Mouse (Mus musculus) CH12.LX (cell line): ENCODE measurements around the gene Wfdc6a. TPM values are rescaled to one million over a fixed set of nuclear protein-coding genes. Genes with fewer than 3 reads are reported as not detected.

ENCODE experiments used
- DNase-seq: peaks from one replicate; pipeline ENCODE4 v3.0.0-alpha.2; 2013; ENCODE audit errors: extremely low read depth
- H3K27ac ChIP-seq: 2 replicates; pipeline ENCODE4 v1.5.1; 2012; ENCODE audit warnings: low read depth, mild to moderate bottlenecking, control low read depth, moderate library complexity; ENCODE audit not compliant: insufficient read depth
- H3K27me3 ChIP-seq: replicated peaks from 2 replicates; pipeline ENCODE3; 2012; ENCODE audit warnings: inconsistent platforms
- H3K36me3 ChIP-seq, 2 experiments: replicated peaks in 1 of 2; 2 replicates each; pipeline versions ENCODE3 to v1.6.1; 2012; ENCODE audit warnings: inconsistent platforms in 1 of 2, low read length in 1 of 2, mild to moderate bottlenecking in 1 of 2, mixed read lengths in 1 of 2, moderate library complexity in 1 of 2; ENCODE audit not compliant: control insufficient read depth in 1 of 2, insufficient read depth in 1 of 2
- H3K4me1 ChIP-seq, 2 experiments: 2 replicates each; pipeline ENCODE4 v1.6.1; 2012; ENCODE audit warnings: inconsistent platforms in 1 of 2, moderate library complexity in 1 of 2; ENCODE audit not compliant: insufficient read depth in 2 of 2, control insufficient read depth in 1 of 2
- H3K4me2 ChIP-seq: 2 replicates; pipeline ENCODE4 v1.6.1; 2012; ENCODE audit warnings: low read depth, mild to moderate bottlenecking, control low read depth; ENCODE audit not compliant: poor library complexity, insufficient read depth, severe bottlenecking
- H3K4me3 ChIP-seq, 3 experiments: fragments of 150-350 bp in 1 of 3; sonication (generic) in 1 of 3; replicated peaks in 1 of 3; 2 replicates each; pipeline versions ENCODE3 to v1.5.1; 2011 to 2012; ENCODE audit warnings: low read depth in 2 of 3, low read length in 2 of 3, mild to moderate bottlenecking in 2 of 3, moderate library complexity in 2 of 3, control low read depth in 1 of 3, improper control_type of control experiment in 1 of 3, inconsistent platforms in 1 of 3, mixed read lengths in 1 of 3; ENCODE audit not compliant: poor library complexity in 1 of 3
- H3K79me2 ChIP-seq: replicated peaks from 2 replicates; pipeline ENCODE4 v1.6.1; 2012; ENCODE audit warnings: mild to moderate bottlenecking, moderate library complexity; ENCODE audit not compliant: control insufficient read depth, poor library complexity, insufficient read depth, severe bottlenecking; ENCODE audit errors: extremely low read depth
- H3K9ac ChIP-seq: 2 replicates; pipeline ENCODE4 v1.6.1; 2012; ENCODE audit warnings: low read depth, mild to moderate bottlenecking, control low read depth, moderate library complexity; ENCODE audit not compliant: insufficient read depth
- H3K9me3 ChIP-seq: replicated peaks from 2 replicates; pipeline ENCODE3; 2012; ENCODE audit warnings: low read length, inconsistent platforms, mixed read lengths
- CHD1 ChIP-seq: IDR thresholded peaks from 2 replicates; pipeline ENCODE4 v1.6.1; 2012; ENCODE audit warnings: low read depth, low read length, improper control_type of control experiment, inconsistent platforms
- CTCF ChIP-seq, 2 experiments: IDR thresholded peaks in 1 of 2; conservative IDR thresholded peaks in 1 of 2; 2 replicates each; pipeline ENCODE4 v1.5.1; 2011 to 2012; ENCODE audit warnings: low read depth in 2 of 2, low read length in 2 of 2, improper control_type of control experiment in 1 of 2, inconsistent platforms in 1 of 2, mild to moderate bottlenecking in 1 of 2, moderate library complexity in 1 of 2
- E2F4 ChIP-seq: IDR thresholded peaks from 2 replicates; pipeline ENCODE4 v1.6.1; 2011; ENCODE audit warnings: low read depth, low read length, improper control_type of control experiment; ENCODE audit not compliant: insufficient replicate concordance
- GABPA ChIP-seq: IDR thresholded peaks from 2 replicates; pipeline ENCODE4 v1.6.1; 2012; ENCODE audit warnings: low read depth, low read length, improper control_type of control experiment, inconsistent platforms; ENCODE audit not compliant: insufficient replicate concordance
- HCFC1 ChIP-seq: IDR thresholded peaks from 2 replicates; pipeline ENCODE4 v1.6.1; 2012; ENCODE audit warnings: low read depth, mild to moderate bottlenecking, inconsistent platforms, low read length, improper control_type of control experiment
- IRF4 ChIP-seq: IDR thresholded peaks from 2 replicates; pipeline ENCODE4 v1.6.1; 2014; ENCODE audit warnings: low read depth, mild to moderate bottlenecking, inconsistent platforms, low read length, improper control_type of control experiment
- JUN ChIP-seq: IDR thresholded peaks from 2 replicates; pipeline ENCODE4 v1.6.1; 2011; ENCODE audit warnings: low read depth, mild to moderate bottlenecking, low read length, improper control_type of control experiment, moderate library complexity; ENCODE audit not compliant: insufficient read depth
- JUND ChIP-seq: conservative IDR thresholded peaks from 2 replicates; pipeline ENCODE4 v1.6.1; 2011; ENCODE audit warnings: low read depth, low read length, improper control_type of control experiment
- KAT2A ChIP-seq: IDR thresholded peaks from 2 replicates; pipeline ENCODE4 v1.6.1; 2012; ENCODE audit warnings: low read length, improper control_type of control experiment, inconsistent platforms; ENCODE audit not compliant: insufficient replicate concordance
- MAFK ChIP-seq: IDR thresholded peaks from 2 replicates; pipeline ENCODE4 v1.6.1; 2011; ENCODE audit warnings: low read length, improper control_type of control experiment; ENCODE audit not compliant: insufficient replicate concordance
- MAX ChIP-seq: IDR thresholded peaks from 2 replicates; pipeline ENCODE4 v1.6.1; 2011; ENCODE audit warnings: low read length, improper control_type of control experiment
- MYC ChIP-seq: IDR thresholded peaks from 2 replicates; pipeline ENCODE4 v1.6.1; 2011; ENCODE audit warnings: low read depth, mild to moderate bottlenecking, improper control_type of control experiment, low read length
- NELFE ChIP-seq: IDR thresholded peaks from 2 replicates; pipeline ENCODE4 v1.6.1; 2011; ENCODE audit warnings: low read depth, low read length, improper control_type of control experiment
- NRF1 ChIP-seq: IDR thresholded peaks from 2 replicates; pipeline ENCODE4 v1.6.1; 2014; ENCODE audit warnings: low read depth, mild to moderate bottlenecking, inconsistent platforms, low read length, improper control_type of control experiment, moderate library complexity
- POLR2A ChIP-seq: IDR thresholded peaks from 2 replicates; pipeline ENCODE4 v1.6.1; 2011; ENCODE audit warnings: low read depth, mild to moderate bottlenecking, improper control_type of control experiment, low read length
- POLR2AphosphoS2 ChIP-seq: IDR thresholded peaks from 2 replicates; pipeline ENCODE4 v1.6.1; 2011; ENCODE audit warnings: low read depth, low read length, improper control_type of control experiment
- RAD21 ChIP-seq: IDR thresholded peaks from 2 replicates; pipeline ENCODE4 v1.6.1; 2011; ENCODE audit warnings: low read depth, mild to moderate bottlenecking, low read length, improper control_type of control experiment, moderate library complexity
- SMC3 ChIP-seq: IDR thresholded peaks from 2 replicates; pipeline ENCODE4 v1.6.1; 2011; ENCODE audit warnings: low read depth, low read length, improper control_type of control experiment
- TBP ChIP-seq: conservative IDR thresholded peaks from 2 replicates; pipeline ENCODE4 v1.6.1; 2011; ENCODE audit warnings: low read depth, low read length, improper control_type of control experiment
- ZKSCAN1 ChIP-seq: IDR thresholded peaks from 2 replicates; pipeline ENCODE4 v1.6.1; 2012; ENCODE audit warnings: low read depth, inconsistent platforms, low read length, improper control_type of control experiment, borderline replicate concordance
- ZNF384 ChIP-seq: IDR thresholded peaks from 2 replicates; pipeline ENCODE4 v1.6.1; 2012; ENCODE audit warnings: low read depth, low read length, improper control_type of control experiment, inconsistent platforms
- dilution Hi-C: fragments of 300-500 bp; cut with MboI; formaldehyde crosslinking; loops from 2 replicates; pipeline ENCODE4 v1.14.3; 2020; ENCODE audit warnings: low sequenced_read_pairs; ENCODE audit not compliant: extremely low pct_unique_long_range_greater_than_20kb, extremely low pct_ligation_motif_present
- in situ Hi-C: fragments of 300-500 bp; cut with MboI; formaldehyde crosslinking; loops from 3 replicates; pipeline ENCODE4 v1.14.3; 2019; ENCODE audit warnings: low sequenced_read_pairs, low pct_ligation_motif_present, low pct_unique_long_range_greater_than_20kb, mixed read lengths
- polyA plus RNA-seq: library from polyadenylated mRNA; unstranded; fragments of >175 nt; gene quantifications from 2 replicates; pipeline ENCODE4 v1.2.1, GENCODE M21; 2012; ENCODE audit warnings: low read depth; ENCODE audit not compliant: insufficient read length
- total RNA-seq, 2 experiments: library from RNA; depleted of rRNA; stranded (reverse); fragments of 300-350 nt in 1 of 2; fragments of >200 nt in 1 of 2; gene quantifications; 2 replicates each; pipeline ENCODE4 v1.2.3; 2012 to 2014

The Wfdc6a gene
- total and polyA plus RNA-seq, 3 experiments: not detected

- H3K4me2 ChIP-seq: no peak overlapping the region
- H3K4me1 ChIP-seq: no peaks in the 10 kb centered on the region
- no peaks in the 10 kb centered on the region for H3K36me3 ChIP-seq
- no peaks in the 10 kb centered on the region for H3K79me2 ChIP-seq
- H3K27ac ChIP-seq: no peak overlapping the region
- in situ Hi-C loops: no loop called here
- no peak overlapping the region for H3K9ac ChIP-seq
- peaks cover 86% of the 10 kb centered on the region for H3K27me3 ChIP-seq
- no peak for DNase-seq
- TF ChIP-seq JUN: no peak
- no peak for TF ChIP-seq NELFE
- no peak for TF ChIP-seq E2F4
- no peak for TF ChIP-seq POLR2A
- TF ChIP-seq RAD21: no peak
- TF ChIP-seq GABPA: no peak
- TF ChIP-seq MAFK: no peak
- TF ChIP-seq, all 38 proteins: peak for 0
- no peak overlapping the region for H3K4me3 ChIP-seq
- H3K9me3 ChIP-seq: peaks cover 11% of the 10 kb centered on the region
- dilution Hi-C loops: no loop called here
These were observed 41.5 kb downstream of the Wfdc6a start for GRCm38 (mm10) chr2:164543745-164544144.

- in situ Hi-C loops: no loop called here
- peaks cover 88% of the 10 kb centered on the region for H3K27me3 ChIP-seq
- no peak overlapping the region for H3K9ac ChIP-seq
- H3K4me2 ChIP-seq: no peak overlapping the region
- no peak overlapping the region for H3K27ac ChIP-seq
- H3K9me3 ChIP-seq: peaks cover 11% of the 10 kb centered on the region
- dilution Hi-C loops: no loop called here
- no peak for TF ChIP-seq SMC3
- no peak for TF ChIP-seq POLR2A
- no peak for TF ChIP-seq MAX
- TF ChIP-seq POLR2AphosphoS2: no peak
- no peak for TF ChIP-seq HCFC1
- TF ChIP-seq TBP: no peak
- TF ChIP-seq ZNF384: no peak
- TF ChIP-seq CHD1: no peak
- no peak for TF ChIP-seq KAT2A
- no peak for TF ChIP-seq CTCF (conservative IDR thresholded peaks at IDR 0.05 in 1 of 2, IDR thresholded peaks at IDR 0.05 in 1 of 2; ENCODE audit: low read depth in 2 of 2, low read length in 2 of 2)
- TF ChIP-seq IRF4: no peak
- no peak for TF ChIP-seq JUND
- no peak for TF ChIP-seq MYC
- no peak for TF ChIP-seq NRF1
- TF ChIP-seq ZKSCAN1: no peak
- no peaks in the 10 kb centered on the region for H3K4me1 ChIP-seq
- no peaks in the 10 kb centered on the region for H3K79me2 ChIP-seq
- H3K4me3 ChIP-seq: no peak overlapping the region
- no peaks in the 10 kb centered on the region for H3K36me3 ChIP-seq
- DNase-seq: no peak
These were observed 42.6 kb downstream of the Wfdc6a start for GRCm38 (mm10) chr2:164542598-164542997.
